Mouse (Mus musculus) cerebellum, adult 2 months (tissue): ENCODE data around the gene St6galnac3. TPM values are rescaled to one million over a fixed set of nuclear protein-coding genes. Genes with fewer than 3 reads are reported as not detected.

Experiments used
- DNase-seq, 2 experiments: peaks; one replicate each; pipeline ENCODE4 v3.0.0; 2021
- H3K27ac ChIP-seq: fragments of 200-500 bp; 2 replicates; pipeline ENCODE4 v1.5.1; 2012; ENCODE audit warnings: low read length, control low read depth, inconsistent platforms; ENCODE audit not compliant: insufficient read depth
- H3K27me3 ChIP-seq: fragments of 200-500 bp; 2 replicates; pipeline ENCODE4 v1.6.1; 2012; ENCODE audit warnings: inconsistent platforms, mild to moderate bottlenecking, low read length, moderate library complexity; ENCODE audit not compliant: control insufficient read depth, insufficient read depth
- H3K4me1 ChIP-seq: fragments of 200-500 bp; 2 replicates; pipeline ENCODE4 v1.6.1; 2011; ENCODE audit warnings: low read length; ENCODE audit not compliant: control insufficient read depth, insufficient read depth
- H3K4me3 ChIP-seq: fragments of 200-500 bp; replicated peaks from 2 replicates; pipeline ENCODE3; 2011; ENCODE audit warnings: mild to moderate bottlenecking, low read depth, low read length, control low read depth; ENCODE audit not compliant: insufficient read depth
- CTCF ChIP-seq: fragments of 200-500 bp; IDR thresholded peaks from 2 replicates; pipeline ENCODE4 v1.5.1; 2011; ENCODE audit warnings: low read depth, mild to moderate bottlenecking, control low read depth, low read length, moderate library complexity, borderline replicate concordance; ENCODE audit not compliant: insufficient read depth
- POLR2A ChIP-seq: fragments of 200-500 bp; IDR thresholded peaks from 2 replicates; pipeline ENCODE4 v1.6.1; 2011; ENCODE audit warnings: low read length, control low read depth, borderline replicate concordance; ENCODE audit not compliant: insufficient read depth
- WGBS: fragments of 180-500 bp; shearing (Covaris S2); methylation state at CpG from one replicate; pipeline ENCODE4 v1.1.7; 2018; 5-methylcytosine and 5-hydroxymethylcytosine counted together
- polyA plus RNA-seq: library from polyadenylated mRNA; depleted of rRNA; stranded (reverse); fragments of >200 nt; gene quantifications from 2 replicates; pipeline ENCODE4 v1.2.3, GENCODE M21; 2012

The St6galnac3 gene
- polyA plus RNA-seq, 1 experiment: 14.6 TPM

DNA sequence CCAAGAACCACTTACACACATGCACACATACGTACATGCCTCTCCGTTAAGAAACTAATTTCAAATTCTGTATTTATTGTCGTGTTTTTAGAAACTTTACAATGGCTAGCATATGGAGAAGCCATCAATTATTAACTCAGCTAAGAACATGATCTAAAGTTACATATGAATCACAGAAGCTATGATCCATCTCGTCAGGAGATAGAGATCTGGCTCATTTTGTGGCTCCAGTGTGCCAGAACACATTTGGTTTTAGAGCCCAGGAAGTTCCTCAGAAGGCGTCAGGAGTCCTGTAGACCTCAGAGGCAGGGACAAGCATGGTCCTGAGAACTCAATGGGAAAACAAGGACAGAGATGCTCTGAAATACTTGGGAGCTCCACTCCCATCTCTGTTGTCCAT lies 98.7 kb downstream of the St6galnac3 start:
- 85% methylated on average over 5 of the region's 5 CpGs for WGBS
- Histone ChIP-seq H3K27me3 (no peaks in the 10 kb centered on the region), H3K4me3 (no peak overlapping the region), H3K4me1 (no peaks in the 10 kb centered on the region), H3K27ac (no peak overlapping the region)
- no peak for TF ChIP-seq POLR2A
- TF ChIP-seq CTCF: no peak
- no peak for DNase-seq

DNA sequence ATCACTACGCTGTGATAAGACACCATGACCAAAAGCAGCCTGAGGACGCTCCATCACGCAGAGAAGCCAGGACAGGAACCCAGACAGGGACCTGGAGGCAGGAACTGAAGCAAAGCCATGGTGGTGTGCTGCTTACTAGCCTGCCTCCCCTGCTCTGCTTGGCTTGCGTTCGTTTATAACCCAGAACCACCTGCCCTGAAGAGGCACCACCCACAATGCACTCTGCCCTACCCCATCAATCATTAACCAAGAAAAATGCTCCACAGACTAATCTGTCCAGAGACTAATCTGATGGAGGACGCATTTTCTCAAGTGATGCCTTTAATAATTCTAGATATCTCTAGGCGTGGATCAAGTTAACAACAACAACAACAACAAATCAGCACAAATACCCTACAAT lies 106.0 kb downstream of the St6galnac3 start:
- WGBS: 94% methylated on average over 7 of the region's 7 CpGs
- H3K27me3 ChIP-seq: no peaks in the 10 kb centered on the region
- H3K4me1 ChIP-seq: peaks cover 9% of the 10 kb centered on the region
- DNase-seq: no peak
- no peak overlapping the region for H3K4me3 ChIP-seq
- TF ChIP-seq CTCF: no peak
- no peak for TF ChIP-seq POLR2A
- no peak overlapping the region for H3K27ac ChIP-seq

DNA sequence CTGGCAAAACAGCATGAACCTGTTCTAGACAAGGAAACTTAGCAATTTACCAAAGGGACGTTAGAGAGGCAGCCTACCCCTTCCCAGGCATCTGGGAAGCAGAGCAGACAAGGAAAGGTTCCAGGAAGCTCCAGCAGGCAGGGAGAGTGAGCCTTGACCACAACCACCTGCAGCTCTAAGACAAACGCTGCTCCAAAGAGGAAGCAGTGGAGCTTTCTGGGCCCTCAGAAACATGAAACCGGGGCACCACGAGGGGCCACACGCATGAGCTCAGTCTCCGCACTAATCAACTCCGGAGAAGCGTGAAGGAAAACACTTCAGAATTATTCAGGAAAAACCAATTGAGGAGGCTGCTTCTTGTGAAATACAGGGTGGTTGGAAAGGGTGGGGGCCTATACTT lies 108.1 kb downstream of the St6galnac3 start:
- TF ChIP-seq POLR2A (no peak), CTCF (no peak)
- no peak for DNase-seq
- H3K27me3 ChIP-seq: no peaks in the 10 kb centered on the region
- no peak overlapping the region for H3K4me3 ChIP-seq
- no peak overlapping the region for H3K27ac ChIP-seq
- WGBS: 23% methylated on average over 8 of the region's 8 CpGs
- H3K4me1 ChIP-seq: peaks cover 9% of the 10 kb centered on the region

DNA sequence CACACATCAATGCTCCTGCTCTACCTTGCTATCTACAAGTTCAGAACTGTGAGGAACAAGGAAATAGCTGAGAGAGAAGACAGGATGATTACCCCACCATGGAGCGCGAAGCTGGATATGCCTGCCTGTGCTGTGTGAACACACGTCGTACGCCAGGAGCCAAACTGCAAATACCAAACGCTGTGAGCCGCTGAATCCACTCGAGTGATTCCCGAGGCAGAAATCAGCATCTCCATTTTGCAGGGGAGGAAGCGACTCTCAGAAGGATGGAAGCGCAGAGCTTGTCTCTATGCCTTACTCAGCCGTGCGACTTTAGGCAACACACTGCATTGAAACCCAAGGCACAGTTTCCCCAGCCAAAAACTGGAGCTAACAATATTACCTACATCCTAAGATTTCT lies 114.7 kb downstream of the St6galnac3 start:
- no peak for TF ChIP-seq POLR2A
- no peak for TF ChIP-seq CTCF
- Histone ChIP-seq H3K4me3 (no peak overlapping the region), H3K27me3 (no peaks in the 10 kb centered on the region), H3K27ac (no peak overlapping the region), H3K4me1 (peaks cover 10% of the 10 kb centered on the region; the same call in 1 of the 2 replicates)
- DNase-seq: no peak
- 77% methylated on average over 13 of the region's 13 CpGs for WGBS

- WGBS: 26% methylated on average over 3 of the region's 3 CpGs
- DNase-seq: peak; percentile 38 to 57
Observed at GRCm38 (mm10) chr3:153606331-153606730, 118.6 kb downstream of the St6galnac3 start.

DNA sequence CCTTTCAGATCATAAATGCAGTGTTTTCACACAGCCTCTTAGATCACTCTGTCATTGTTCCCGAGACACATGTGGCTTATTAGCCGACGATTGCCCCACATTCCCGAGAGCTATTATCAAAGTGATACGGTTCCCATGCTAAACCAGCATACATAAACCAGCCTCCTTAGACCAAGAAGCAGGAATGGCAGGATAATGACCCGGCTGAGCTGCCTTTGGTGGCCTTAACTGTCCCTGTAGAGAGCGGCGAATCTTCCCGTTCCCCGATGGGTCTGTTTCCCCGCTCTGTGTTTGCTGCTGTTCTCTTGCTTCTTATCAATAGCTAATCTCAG lies 119.2 kb downstream of the St6galnac3 start:
- Histone ChIP-seq H3K27ac (no peak overlapping the region), H3K27me3 (no peaks in the 10 kb centered on the region), H3K4me3 (no peak overlapping the region), H3K4me1 (peaks cover 10% of the 10 kb centered on the region; the same call in 1 of the 2 replicates)
- no peak for DNase-seq
- TF ChIP-seq POLR2A: no peak
- TF ChIP-seq CTCF: no peak
- 62% methylated on average over 11 of the region's 11 CpGs for WGBS

More at GRCm38 (mm10) chr3:153606331-153606730, 118.6 kb downstream of the St6galnac3 start:
- TF ChIP-seq POLR2A (no peak), CTCF (no peak)
- H3K4me3 ChIP-seq: no peak overlapping the region
- no peak overlapping the region for H3K27ac ChIP-seq
- no peaks in the 10 kb centered on the region for H3K27me3 ChIP-seq
- peaks cover 10% of the 10 kb centered on the region; the same call in 1 of the 2 replicates for H3K4me1 ChIP-seq

GRCm38 (mm10) chr3:153605089-153605766 lies 119.7 kb downstream of the St6galnac3 start:
- peaks cover 10% of the 10 kb centered on the region; the same call in 1 of the 2 replicates for H3K4me1 ChIP-seq
- no peaks in the 10 kb centered on the region for H3K27me3 ChIP-seq
- 89% methylated on average over 19 of the region's 19 CpGs for WGBS
- no peak for DNase-seq
- TF ChIP-seq CTCF (no peak), POLR2A (no peak)
- H3K27ac ChIP-seq: no peak overlapping the region
- H3K4me3 ChIP-seq: no peak overlapping the region

DNA sequence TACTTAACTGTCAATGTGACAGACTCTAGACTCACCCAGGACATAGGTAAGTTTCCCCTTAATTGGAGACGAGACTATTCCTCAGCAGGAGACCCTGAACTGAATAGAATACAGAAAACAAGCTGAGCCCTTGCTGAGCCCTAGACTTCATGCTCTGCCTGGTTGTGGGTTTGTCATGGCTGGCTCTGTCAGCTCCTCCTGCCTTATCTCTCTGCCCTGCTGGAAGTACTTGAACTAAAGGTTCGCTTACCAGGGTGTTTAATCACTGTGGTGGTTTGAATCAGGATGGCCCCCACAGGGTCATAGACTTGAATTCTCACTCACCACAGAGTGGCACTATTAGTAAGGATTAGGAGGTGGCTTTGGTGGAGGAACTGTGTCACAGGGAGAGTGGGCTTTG lies 125.8 kb downstream of the St6galnac3 start:
- no peak for DNase-seq
- Histone ChIP-seq H3K27ac (no peak overlapping the region), H3K4me1 (peaks cover 15% of the 10 kb centered on the region; the same call in 1 of the 2 replicates), H3K4me3 (no peak overlapping the region), H3K27me3 (no peaks in the 10 kb centered on the region)
- WGBS: 91% methylated on average over 2 of the region's 2 CpGs
- TF ChIP-seq CTCF: no peak

GRCm38 (mm10) chr3:153598631-153599030 lies 126.3 kb downstream of the St6galnac3 start:
- Histone ChIP-seq H3K4me3 (no peak overlapping the region), H3K4me1 (peaks cover 15% of the 10 kb centered on the region; the same call in 1 of the 2 replicates), H3K27ac (no peak overlapping the region), H3K27me3 (no peaks in the 10 kb centered on the region)
- peak; percentile 20 to 30 for DNase-seq
- 51% methylated on average over 6 of the region's 6 CpGs for WGBS
- peak; percentile 27; the same call in 1 of the 2 replicates for TF ChIP-seq CTCF
- no peak for TF ChIP-seq POLR2A
